Mouse (Mus musculus): ENCODE measurements at regions not wholly inside any gene's neighbourhood (a gene's known extent, or its start where the extent isn't known, plus 50 kb on each side); places are given as distances from the start of the nearest gene placed in this dataset.

DNA sequence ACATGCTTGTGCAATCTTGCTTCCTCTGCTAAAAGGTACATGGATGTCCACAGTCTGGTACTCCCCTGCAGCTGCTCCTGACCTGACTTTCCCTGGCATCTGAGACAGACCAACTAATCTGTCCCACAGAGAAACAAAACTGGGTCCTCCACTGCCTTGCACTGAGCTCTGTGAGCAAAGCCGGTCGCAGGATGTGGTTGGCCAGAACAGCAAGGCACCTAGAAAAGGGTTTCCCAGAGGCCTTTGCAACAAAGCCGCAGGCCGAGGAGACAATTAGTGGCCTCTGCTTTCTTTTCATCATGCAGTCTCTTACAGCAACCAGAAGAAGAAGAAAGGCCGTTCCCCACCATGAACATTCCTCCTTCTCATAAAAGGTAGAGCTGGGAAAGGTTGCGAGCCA is 246.1 kb downstream of the 3110018I06Rik start:
- no peaks in the 10 kb centered on the region for H3K9me3 ChIP-seq
- 92% methylated on average over 6 of the region's 6 CpGs for WGBS
- no peak for ATAC-seq (ENCODE audit: low FRiP score)

DNA sequence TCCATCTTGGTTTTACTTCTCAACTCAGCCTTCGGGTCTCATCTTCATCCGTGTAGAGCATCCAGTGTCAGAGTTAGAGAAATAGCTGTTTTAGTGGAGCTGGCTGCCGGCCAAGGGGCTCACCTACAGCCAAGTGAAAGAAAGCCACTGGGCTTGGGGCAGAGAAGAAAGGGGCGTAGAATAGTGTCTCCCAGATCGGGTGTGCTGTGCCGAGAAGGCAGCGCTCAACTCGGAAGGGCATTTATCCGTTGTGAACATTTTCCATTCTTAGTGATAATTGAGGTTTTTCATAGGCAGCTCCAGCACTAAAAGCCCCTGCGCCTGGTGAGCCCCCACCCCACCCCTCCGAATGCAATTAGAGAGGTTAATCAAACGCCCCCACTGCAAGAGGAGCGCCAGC is 254.2 kb downstream of the 3110018I06Rik start:
- H3K27ac ChIP-seq: 0 out of 2 replicates have a peak overlapping the region, but pooled peaks have one; percentile 10
- no peak overlapping the region for H3K4me2 ChIP-seq
- 0 out of 2 replicates have a peak, but pooled peaks cover 2% of the 10 kb centered on the region for H3K4me1 ChIP-seq (replicated peaks)
- no peaks in the 10 kb centered on the region for H3K9me3 ChIP-seq
- WGBS: 71% methylated on average over 13 of the region's 13 CpGs
- H3K4me3 ChIP-seq: no peak overlapping the region
- H3K36me3 ChIP-seq: no peaks in the 10 kb centered on the region
- ATAC-seq (ENCODE audit: low FRiP score): no peak
- H3K9ac ChIP-seq: no peak overlapping the region
- H3K27me3 ChIP-seq: no peaks in the 10 kb centered on the region

More for the DNA sequence above, 246.1 kb downstream of the 3110018I06Rik start:
- Histone ChIP-seq H3K4me1 (replicated peaks) (no peaks in the 10 kb centered on the region), H3K36me3 (no peaks in the 10 kb centered on the region), H3K27me3 (no peaks in the 10 kb centered on the region), H3K9ac (no peak overlapping the region), H3K27ac (no peak overlapping the region), H3K4me2 (no peak overlapping the region), H3K4me3 (no peak overlapping the region)

DNA sequence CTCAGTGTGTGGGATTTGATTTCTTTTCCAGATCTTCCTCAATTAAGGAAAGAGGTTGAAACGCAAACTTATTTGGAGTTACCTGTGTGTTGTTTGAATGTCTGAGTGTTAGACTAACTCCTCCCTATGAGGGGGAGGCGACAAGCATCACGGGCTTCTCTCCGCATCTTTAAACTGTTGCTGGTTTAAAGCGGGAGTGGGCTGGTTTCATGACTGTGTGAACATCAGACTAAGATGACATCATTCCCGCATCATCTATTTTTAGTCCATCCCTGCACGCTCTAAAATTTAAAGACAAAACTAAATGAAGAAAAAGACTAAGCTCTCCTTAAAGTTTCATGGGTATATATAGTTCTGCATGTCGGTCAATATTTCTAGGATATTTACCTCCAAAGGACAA is 256.4 kb downstream of the 3110018I06Rik start:
- Histone ChIP-seq H3K4me1 (replicated peaks) (0 out of 2 replicates have a peak, but pooled peaks cover 2% of the 10 kb centered on the region), H3K9ac (no peak overlapping the region), H3K4me3 (no peak overlapping the region), H3K27me3 (no peaks in the 10 kb centered on the region), H3K36me3 (no peaks in the 10 kb centered on the region), H3K27ac (no peak overlapping the region), H3K9me3 (no peaks in the 10 kb centered on the region), H3K4me2 (no peak overlapping the region)
- ATAC-seq (ENCODE audit: low FRiP score): no peak
- 94% methylated on average over 8 of the region's 8 CpGs for WGBS

DNA sequence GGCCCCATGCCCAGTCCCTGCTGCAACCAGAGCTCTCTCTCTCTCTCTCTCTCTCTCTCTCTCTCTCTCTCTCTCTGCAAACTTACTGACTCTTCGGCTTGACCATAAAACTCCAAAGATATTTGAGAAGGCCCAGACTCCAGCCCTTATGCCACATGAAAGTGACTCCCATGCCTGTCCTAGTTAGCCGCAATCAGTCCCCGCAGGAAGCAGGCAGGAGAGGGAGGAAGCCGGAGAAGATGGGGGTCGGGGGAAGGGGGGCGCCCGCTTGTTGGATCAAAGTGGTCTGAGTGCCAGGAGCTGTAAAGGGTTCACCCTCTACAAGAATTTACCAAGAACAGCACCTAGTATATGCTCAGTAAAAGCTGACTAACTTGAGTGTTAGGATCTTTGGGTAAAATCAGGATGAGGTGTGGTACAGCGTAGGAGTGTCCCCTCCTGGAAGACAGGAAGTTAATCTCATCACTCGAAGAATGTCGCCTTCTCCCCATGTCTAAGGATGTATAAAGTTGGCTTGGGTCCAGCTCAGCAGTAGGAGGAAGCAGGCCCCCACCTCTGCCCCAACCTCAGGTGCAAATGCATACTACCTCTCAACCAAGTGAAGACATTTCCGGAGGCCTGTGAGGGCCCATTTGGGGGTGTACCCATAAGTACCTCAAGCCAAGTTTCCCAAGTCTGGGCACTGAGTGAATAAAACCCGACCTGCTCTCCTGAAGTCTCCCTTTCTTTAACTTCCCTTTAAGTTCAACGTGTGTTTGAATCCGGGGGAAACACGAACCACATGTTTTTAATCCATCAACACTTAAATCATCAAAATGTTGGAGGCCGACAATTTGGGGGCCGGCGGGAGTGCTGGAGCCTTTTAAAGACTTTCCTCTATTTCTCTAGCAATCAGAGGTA is 254.7 kb downstream of the Bcl11b start:
- Histone ChIP-seq H3K27me3 (no peaks in the 10 kb centered on the region), H3K9ac (no peak overlapping the region), H3K27ac (no peak overlapping the region), H3K4me1 (replicated peaks) (peaks cover 10% of the 10 kb centered on the region), H3K4me2 (no peak overlapping the region), H3K4me3 (no peak overlapping the region), H3K9me3 (no peaks in the 10 kb centered on the region), H3K36me3 (no peaks in the 10 kb centered on the region)
- 83% methylated on average over 18 of the region's 18 CpGs for WGBS
- ATAC-seq (ENCODE audit: low FRiP score): no peak

DNA sequence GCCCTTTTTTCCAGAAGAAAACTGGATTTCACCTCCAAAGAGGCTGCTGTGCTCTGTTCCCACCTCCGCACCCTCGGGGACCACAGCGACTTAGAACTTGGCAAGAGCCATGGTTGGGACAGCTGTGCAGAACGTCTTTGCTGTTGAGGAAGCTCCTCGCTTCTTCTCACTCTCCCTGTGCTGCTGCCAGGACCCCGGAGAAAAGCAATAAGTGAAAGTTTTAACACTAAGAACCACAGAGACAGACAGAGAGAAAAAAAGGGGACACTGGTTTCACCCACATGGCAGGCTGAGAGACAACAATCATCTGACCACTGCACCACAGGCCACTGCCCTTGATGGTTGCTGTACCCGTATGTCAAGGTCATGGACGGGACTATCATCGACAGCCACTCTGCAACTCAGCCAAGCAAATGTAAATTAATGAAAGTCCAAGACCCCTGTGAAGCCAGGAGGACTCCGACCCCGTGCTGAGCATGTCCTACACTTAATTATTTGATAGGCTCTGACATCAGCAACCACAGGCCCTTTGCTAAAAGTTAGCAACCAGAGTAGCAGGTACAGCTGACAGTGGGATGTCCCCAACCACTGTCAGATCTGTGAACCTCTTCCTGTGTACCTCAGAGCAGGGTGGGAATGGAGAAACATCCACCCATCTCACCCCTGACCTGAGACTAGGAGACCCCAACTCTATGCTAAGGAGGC is 253.9 kb downstream of the Bcl11b start:
- no peaks in the 10 kb centered on the region for H3K36me3 ChIP-seq
- no peak for ATAC-seq (ENCODE audit: low FRiP score)
- 85% methylated on average over 11 of the region's 11 CpGs for WGBS
- H3K27ac ChIP-seq: no peak overlapping the region
- H3K4me2 ChIP-seq: no peak overlapping the region
- peaks cover 10% of the 10 kb centered on the region for H3K4me1 ChIP-seq (replicated peaks)
- H3K27me3 ChIP-seq: no peaks in the 10 kb centered on the region
- no peak overlapping the region for H3K4me3 ChIP-seq
- no peaks in the 10 kb centered on the region for H3K9me3 ChIP-seq
- H3K9ac ChIP-seq: no peak overlapping the region

DNA sequence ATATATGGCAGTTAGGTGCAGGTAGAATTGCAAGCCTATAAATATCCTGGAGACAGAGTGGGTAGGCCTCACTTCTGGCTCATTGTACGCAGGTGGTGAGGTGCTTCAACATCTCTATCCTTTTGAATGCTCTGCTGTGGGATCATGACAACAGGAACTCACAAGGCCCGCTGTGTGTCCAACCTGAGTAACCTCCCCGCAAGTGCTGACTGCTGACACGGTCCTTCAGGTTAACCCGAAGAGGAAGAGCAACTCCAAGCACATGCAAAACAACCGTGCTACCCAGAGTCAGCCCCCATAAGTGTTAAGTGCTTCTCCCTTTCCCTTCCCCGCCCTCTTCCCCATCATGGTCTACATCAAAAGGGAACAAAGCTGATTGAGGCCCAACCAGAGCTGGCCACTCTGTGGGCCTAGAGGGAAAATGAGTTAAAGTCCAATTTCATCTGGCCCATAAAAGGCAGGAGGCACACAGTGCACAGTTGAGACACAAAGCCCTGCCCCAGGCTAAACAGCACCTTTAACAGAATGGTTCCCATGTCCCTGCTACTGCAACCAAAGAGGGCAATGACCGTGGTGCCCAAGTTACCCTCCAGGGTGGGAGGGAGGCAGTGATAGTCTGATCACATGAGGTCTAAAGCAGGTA is 253.0 kb downstream of the Bcl11b start:
- ATAC-seq (ENCODE audit: low FRiP score): no peak
- H3K27me3 ChIP-seq: no peaks in the 10 kb centered on the region
- no peak overlapping the region for H3K4me2 ChIP-seq
- H3K27ac ChIP-seq: no peak overlapping the region
- H3K9me3 ChIP-seq: no peaks in the 10 kb centered on the region
- H3K9ac ChIP-seq: no peak overlapping the region
- no peak overlapping the region for H3K4me3 ChIP-seq
- 92% methylated on average over 8 of the region's 8 CpGs for WGBS
- H3K4me1 ChIP-seq (replicated peaks): peaks cover 10% of the 10 kb centered on the region
- no peaks in the 10 kb centered on the region for H3K36me3 ChIP-seq

DNA sequence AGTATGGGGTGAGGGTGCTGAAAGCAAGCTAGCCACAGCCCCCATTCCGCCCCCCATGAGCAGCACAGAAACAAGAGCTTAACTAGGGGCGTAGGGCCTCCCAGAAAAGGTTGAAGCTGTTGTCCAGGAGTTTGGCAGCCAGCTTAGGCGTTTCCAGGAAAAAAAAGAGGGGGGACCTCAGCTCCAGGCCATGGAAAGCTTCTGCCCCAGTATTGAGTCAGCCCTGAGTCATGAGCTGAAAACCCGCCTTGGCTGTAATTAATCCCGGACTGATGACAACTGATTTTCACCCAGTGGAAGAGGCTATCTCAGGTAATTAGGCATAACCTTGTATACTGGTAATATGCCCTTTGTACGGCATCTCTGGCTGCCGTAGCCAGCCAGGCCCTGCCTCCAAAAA is 251.3 kb downstream of the Bcl11b start:
- no peak for ATAC-seq (ENCODE audit: low FRiP score)
- Histone ChIP-seq H3K4me2 (no peak overlapping the region), H3K4me3 (no peak overlapping the region), H3K9me3 (no peaks in the 10 kb centered on the region), H3K9ac (no peak overlapping the region), H3K36me3 (no peaks in the 10 kb centered on the region), H3K27me3 (no peaks in the 10 kb centered on the region), H3K4me1 (replicated peaks) (peaks cover 13% of the 10 kb centered on the region), H3K27ac (no peak overlapping the region)
- 67% methylated on average over 7 of the region's 7 CpGs for WGBS

DNA sequence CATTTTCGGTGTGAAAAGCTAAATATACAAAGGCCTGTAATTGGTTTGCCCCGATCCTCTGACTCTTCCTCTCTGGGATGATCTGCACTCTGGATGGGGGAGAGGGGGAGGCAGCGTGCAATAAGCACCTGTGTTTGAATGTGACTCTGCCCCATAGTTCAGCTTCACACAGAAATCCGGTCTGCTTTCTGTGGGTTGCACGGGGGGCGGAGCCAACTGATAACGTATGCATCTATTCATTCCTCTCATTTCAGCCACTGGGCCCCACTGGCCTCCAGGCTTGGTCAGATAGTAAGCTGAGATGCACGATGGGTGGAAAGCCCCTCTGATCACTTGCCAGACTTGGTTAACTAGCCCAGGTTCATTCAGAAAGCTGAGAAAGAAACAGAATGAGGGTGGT is 250.8 kb downstream of the Bcl11b start:
- H3K9ac ChIP-seq: no peak overlapping the region
- H3K9me3 ChIP-seq: no peaks in the 10 kb centered on the region
- H3K4me3 ChIP-seq: no peak overlapping the region
- WGBS: 42% methylated on average over 8 of the region's 8 CpGs
- H3K36me3 ChIP-seq: no peaks in the 10 kb centered on the region
- ATAC-seq (ENCODE audit: low FRiP score): no peak
- H3K27me3 ChIP-seq: no peaks in the 10 kb centered on the region
- H3K4me1 ChIP-seq (replicated peaks): peaks cover 15% of the 10 kb centered on the region
- H3K27ac ChIP-seq: no peak overlapping the region
- no peak overlapping the region for H3K4me2 ChIP-seq

DNA sequence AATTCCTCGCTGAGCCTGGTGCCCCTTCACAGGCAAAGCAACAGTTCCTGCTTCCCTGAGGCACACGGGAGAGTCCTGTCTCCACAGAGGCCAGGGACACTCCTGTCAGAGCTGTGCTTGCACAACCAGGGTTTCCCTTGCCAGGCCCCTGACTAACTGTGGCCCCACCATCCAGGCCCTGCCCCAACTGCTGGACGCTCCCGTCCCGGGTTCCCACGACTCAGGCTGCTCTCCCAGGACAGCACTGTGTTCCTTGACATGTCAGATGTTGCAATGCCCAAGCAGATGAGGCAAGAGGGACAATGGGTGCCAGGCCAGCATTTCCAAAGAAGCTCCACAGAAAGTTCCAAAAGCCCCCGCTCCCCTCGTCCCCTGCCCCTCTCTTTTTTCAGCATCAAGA is 250.4 kb downstream of the Bcl11b start:
- 51% methylated on average over 8 of the region's 8 CpGs for WGBS
- Histone ChIP-seq H3K27me3 (no peaks in the 10 kb centered on the region), H3K4me2 (no peak overlapping the region), H3K4me1 (replicated peaks) (peaks cover 19% of the 10 kb centered on the region), H3K27ac (no peak overlapping the region), H3K9ac (no peak overlapping the region), H3K36me3 (no peaks in the 10 kb centered on the region), H3K9me3 (no peaks in the 10 kb centered on the region), H3K4me3 (no peak overlapping the region)
- no peak for ATAC-seq (ENCODE audit: low FRiP score)

DNA sequence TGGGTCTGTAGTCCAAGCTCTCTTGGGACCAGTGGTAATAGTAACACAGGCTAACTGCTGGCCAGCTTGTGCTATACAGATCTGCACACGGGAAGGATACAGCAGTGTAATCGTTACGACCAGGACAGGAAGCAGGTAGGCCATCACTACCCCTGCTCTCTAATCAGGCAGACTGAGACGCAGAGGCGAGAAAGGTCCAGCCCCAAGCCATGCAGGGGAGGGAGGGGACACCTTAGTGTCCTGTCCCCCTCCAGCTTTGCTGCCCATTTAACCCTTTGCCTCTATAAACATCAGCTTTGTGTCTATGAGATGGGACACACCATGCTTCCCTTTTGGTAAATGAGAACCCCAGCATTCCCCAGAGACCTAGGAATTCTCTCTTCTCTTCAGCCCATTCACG is 249.9 kb downstream of the Bcl11b start:
- H3K4me1 ChIP-seq (replicated peaks): peaks cover 25% of the 10 kb centered on the region
- no peak for ATAC-seq (ENCODE audit: low FRiP score)
- no peak overlapping the region for H3K27ac ChIP-seq
- no peak overlapping the region for H3K9ac ChIP-seq
- WGBS: 59% methylated on average over 6 of the region's 6 CpGs
- H3K36me3 ChIP-seq: no peaks in the 10 kb centered on the region
- no peak overlapping the region for H3K4me3 ChIP-seq
- no peaks in the 10 kb centered on the region for H3K9me3 ChIP-seq
- no peak overlapping the region for H3K4me2 ChIP-seq
- no peaks in the 10 kb centered on the region for H3K27me3 ChIP-seq

DNA sequence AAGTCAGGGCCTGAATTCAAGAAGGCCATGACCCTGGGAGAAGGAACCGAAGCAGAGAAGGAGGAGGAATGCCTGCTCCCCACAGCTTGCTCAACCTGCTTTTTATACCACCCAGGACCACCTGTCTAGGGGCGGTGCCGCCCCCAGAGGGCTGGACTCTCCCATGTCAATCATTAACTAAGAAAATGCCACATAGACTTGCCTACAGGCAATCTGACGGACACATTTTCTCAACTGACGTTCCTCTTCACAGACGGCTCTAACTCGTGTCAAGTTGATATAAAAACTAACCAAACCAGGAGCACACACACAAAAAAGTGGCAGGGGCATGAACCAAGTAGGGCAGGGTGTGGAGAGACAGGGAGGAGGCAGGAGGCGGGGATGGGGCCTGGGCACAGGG is 248.5 kb downstream of the Bcl11b start:
- H3K9ac ChIP-seq: no peak overlapping the region
- no peaks in the 10 kb centered on the region for H3K9me3 ChIP-seq
- peaks cover 27% of the 10 kb centered on the region for H3K4me1 ChIP-seq (replicated peaks)
- no peaks in the 10 kb centered on the region for H3K36me3 ChIP-seq
- no peak for ATAC-seq (ENCODE audit: low FRiP score)
- WGBS: 70% methylated on average over 8 of the region's 8 CpGs
- H3K27ac ChIP-seq: no peak overlapping the region
- H3K27me3 ChIP-seq: no peaks in the 10 kb centered on the region
- H3K4me3 ChIP-seq: no peak overlapping the region
- H3K4me2 ChIP-seq: no peak overlapping the region

DNA sequence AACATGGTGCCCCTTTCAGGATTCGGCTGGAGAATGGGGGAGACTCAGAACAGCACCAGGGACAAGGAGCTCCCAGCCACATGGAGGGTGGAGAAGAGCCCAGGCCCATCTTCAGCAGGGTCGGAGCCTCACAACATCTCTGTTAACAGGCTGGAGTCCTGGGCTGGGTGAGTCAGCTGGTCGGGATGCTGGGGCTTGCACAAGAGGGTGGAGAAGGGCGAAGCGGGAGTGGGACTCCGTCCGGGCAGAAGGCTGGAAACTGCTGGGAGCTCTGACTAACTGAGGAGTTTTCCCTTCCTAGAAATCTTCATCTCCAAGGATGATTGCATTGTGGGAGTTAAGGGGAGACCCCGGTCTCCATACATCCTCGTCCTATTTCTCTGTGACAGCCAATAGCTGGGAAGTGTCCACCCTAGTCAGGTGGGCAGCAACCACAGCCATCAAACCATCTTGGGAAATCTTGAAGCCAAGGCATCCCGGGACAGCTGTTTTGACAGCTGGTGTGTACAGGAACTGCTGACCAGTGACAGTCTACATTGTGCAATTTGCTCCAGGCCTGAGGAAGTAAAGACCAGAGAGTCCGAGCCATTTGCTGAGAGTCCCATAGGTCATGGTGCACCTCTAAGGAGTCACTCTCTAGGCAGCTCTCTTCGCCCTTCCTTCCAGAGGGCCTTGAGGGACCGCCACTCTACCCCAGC is 247.4 kb downstream of the Bcl11b start:
- ATAC-seq (ENCODE audit: low FRiP score): no peak
- WGBS: 92% methylated on average over 13 of the region's 13 CpGs
- Histone ChIP-seq H3K36me3 (no peaks in the 10 kb centered on the region), H3K9me3 (no peaks in the 10 kb centered on the region), H3K4me1 (replicated peaks) (peaks cover 27% of the 10 kb centered on the region), H3K27ac (no peak overlapping the region), H3K9ac (no peak overlapping the region), H3K4me3 (no peak overlapping the region), H3K27me3 (no peaks in the 10 kb centered on the region), H3K4me2 (no peak overlapping the region)

Data from hindbrain, embryonic 13.5 days (tissue).